ENCODE assay signal across 8 mouse cellular contexts in genomic region chr7:143460217-143460834, GRCm38 (mm10). TPM values are rescaled to one million over a fixed set of nuclear protein-coding genes. Genes with fewer than 3 reads are reported as not detected.
DNase-seq lines count a peak whose midpoint lies in the region; ATAC-seq and TF ChIP-seq lines count a peak whose summit lies in the region.

No protein-coding gene starts in this region.

- WGBS in embryonic facial prominence, embryonic 15.5 days = 39% methylated on average over 60 of the region's 60 CpGs
- 35% methylated on average over 54 of the region's 60 CpGs for WGBS in intestine, embryonic 14.5 days
- 42% methylated on average over 59 of the region's 60 CpGs for WGBS in midbrain, postnatal 0 days

- no peaks in the 10 kb centered on the region for H3K36me3 ChIP-seq in embryonic facial prominence, embryonic 15.5 days
- H3K36me3 ChIP-seq in intestine, embryonic 14.5 days (ENCODE audit: control insufficient read depth, insufficient read depth, low read length) = peaks cover 4% of the 10 kb centered on the region; the same call in 1 of the 2 replicates
- no peaks in the 10 kb centered on the region for H3K36me3 ChIP-seq in midbrain, postnatal 0 days (ENCODE audit: insufficient read depth, low read length)

- ATAC-seq in embryonic facial prominence, embryonic 15.5 days (ENCODE audit: insufficient number of reproducible peaks, low FRiP score, low TSS enrichment, low read depth) = no peak
- ATAC-seq in intestine, embryonic 14.5 days (replicated peaks; ENCODE audit: low FRiP score, low TSS enrichment, low read depth) = no peak
- ATAC-seq in midbrain, postnatal 0 days (ENCODE audit: low FRiP score) = no peak

- H3K9me3 ChIP-seq in embryonic facial prominence, embryonic 15.5 days (replicated peaks) = peaks cover 20% of the 10 kb centered on the region
- H3K9me3 ChIP-seq in intestine, embryonic 14.5 days (ENCODE audit: control insufficient read depth, low read length) = peaks cover 20% of the 10 kb centered on the region
- H3K9me3 ChIP-seq in midbrain, postnatal 0 days (ENCODE audit: low read length) = peaks cover 8% of the 10 kb centered on the region; the same call in 1 of the 2 replicates

- H3K27me3 ChIP-seq in embryonic facial prominence, embryonic 15.5 days = no peaks in the 10 kb centered on the region
- no peaks in the 10 kb centered on the region for H3K27me3 ChIP-seq in intestine, embryonic 14.5 days (replicated peaks; ENCODE audit: control insufficient read depth, insufficient read depth, low read length)
- no peaks in the 10 kb centered on the region for H3K27me3 ChIP-seq in midbrain, postnatal 0 days (ENCODE audit: insufficient read depth, low read length)

- no peak; the same call in 1 of the 2 replicates for TF ChIP-seq CTCF in left cerebral cortex, adult 2 months (IDR thresholded peaks at IDR 0.05)
- TF ChIP-seq CTCF in midbrain, postnatal 0 days (IDR thresholded peaks at IDR 0.05) = no peak

- no peak overlapping the region for H3K27ac ChIP-seq in left cerebral cortex, adult 2 months
- H3K27ac ChIP-seq in embryonic facial prominence, embryonic 15.5 days (replicated peaks) = peak overlapping the region; percentile 81
- H3K27ac ChIP-seq in intestine, embryonic 14.5 days (ENCODE audit: low read depth) = peak overlapping the region; percentile 58
- no peak overlapping the region for H3K27ac ChIP-seq in midbrain, postnatal 0 days (ENCODE audit: low read depth, low read length)

- H3K4me2 ChIP-seq in embryonic facial prominence, embryonic 15.5 days (replicated peaks) = peak overlapping the region; percentile 51
- peak overlapping the region; percentile 56 for H3K4me2 ChIP-seq in intestine, embryonic 14.5 days (ENCODE audit: low read length)
- peak overlapping the region; percentile 56 for H3K4me2 ChIP-seq in midbrain, postnatal 0 days (ENCODE audit: low read depth, low read length, poor library complexity, severe bottlenecking)

- intact Hi-C loops in left cerebral cortex, adult 2 months (cut with DNase I) = loop anchor here (5.0 to 10.0 kb wide), 3 partner anchors 158 to 566 kb away; partner anchors contain the start of gene Tspan32
- intact Hi-C loops in left cerebral cortex, postnatal 10 days (cut with DNase I) = loop anchor here (5.0 kb wide), 1 partner anchor 163 kb away; no protein-coding TSS in a partner anchor

- H3K4me3 ChIP-seq in left cerebral cortex, adult 2 months = peak overlapping the region; percentile 40
- H3K4me3 ChIP-seq in embryonic facial prominence, embryonic 15.5 days (replicated peaks) = peak overlapping the region; percentile 55
- H3K4me3 ChIP-seq in intestine, embryonic 14.5 days (ENCODE audit: low read depth, low read length) = peak overlapping the region; percentile 46
- peak overlapping the region; percentile 44 for H3K4me3 ChIP-seq in midbrain, postnatal 0 days (ENCODE audit: low read depth, low read length)

- peaks cover 35% of the 10 kb centered on the region for H3K4me1 ChIP-seq in embryonic facial prominence, embryonic 15.5 days
- peaks cover 22% of the 10 kb centered on the region for H3K4me1 ChIP-seq in intestine, embryonic 14.5 days (replicated peaks; ENCODE audit: control insufficient read depth, insufficient read depth, low read length)
- no peaks in the 10 kb centered on the region for H3K4me1 ChIP-seq in midbrain, postnatal 0 days (ENCODE audit: insufficient read depth, low read length)

- H3K9ac ChIP-seq in embryonic facial prominence, embryonic 15.5 days = peak overlapping the region; percentile 50
- peak overlapping the region; percentile 60 for H3K9ac ChIP-seq in intestine, embryonic 14.5 days (ENCODE audit: low read length)
- H3K9ac ChIP-seq in midbrain, postnatal 0 days (replicated peaks; ENCODE audit: low read length, poor library complexity, severe bottlenecking) = peak overlapping the region; percentile 44; the same call in 1 of the 2 replicates

- DNase-seq in left cerebral cortex, adult 2 months (ENCODE audit: extremely low spot score in 1 of 2, low spot score in 2 of 2) = no peak
- DNase-seq in left cerebral cortex, postnatal 10 days (ENCODE audit: extremely low spot score in 1 of 2, low spot score in 2 of 2) = no peak
- DNase-seq in intestine, embryonic 14.5 days (ENCODE audit: low spot score) = no peak
- DNase-seq in midbrain, postnatal 0 days (ENCODE audit: low spot score) = no peak
- DNase-seq in retina, postnatal 1 day = no peak
- DNase-seq in frontal cortex, adult 2 months (ENCODE audit: extremely low spot score in 1 of 2, low spot score in 1 of 2) = no peak
- no peak for DNase-seq in spleen, postnatal 14 days (ENCODE audit: low spot score in 2 of 2)

RNA-seq across cellular contexts. Expression of gene Cdkn1c, which starts 0.5 kb away (rescaled TPM):
- 10 to 100 TPM; 10.3 to 10.7 TPM for total RNA-seq in left cerebral cortex, adult 2 months (2021)
- 10 to 100 TPM; 14.2 to 15.1 TPM for total RNA-seq in left cerebral cortex, postnatal 10 days (2021)
- polyA plus RNA-seq in embryonic facial prominence, embryonic 15.5 days (2015; fragmentation: Nextera tagmentation; extraction: Ambion mirVana) = 1,694 and 1,933 TPM in 2 replicates
- 639 and 672 TPM in 2 replicates for polyA plus RNA-seq in intestine, embryonic 14.5 days (2014; fragmentation: Nextera tagmentation; extraction: Ambion mirVana)
- 107 and 131 TPM in 2 replicates for total RNA-seq in midbrain, postnatal 0 days (2014; rRNA removed)
- polyA plus RNA-seq in midbrain, postnatal 0 days (2015; fragmentation: Nextera tagmentation; extraction: Ambion mirVana) = 111 and 115 TPM in 2 replicates
- polyA plus RNA-seq in frontal cortex, adult 2 months (2012; rRNA removed) = 9.1 and 10.3 TPM in 2 replicates

RNA-seq across cellular contexts. Expression of gene Slc22a18, which starts 13.2 kb away (rescaled TPM):
- total RNA-seq in left cerebral cortex, adult 2 months (2021) = under 1 TPM; 0.58 to 0.81 TPM
- total RNA-seq in left cerebral cortex, postnatal 10 days (2021) = under 1 TPM; 0.24 to 0.61 TPM
- 3.6 and 4.0 TPM in 2 replicates for polyA plus RNA-seq in embryonic facial prominence, embryonic 15.5 days (2015; fragmentation: Nextera tagmentation; extraction: Ambion mirVana)
- polyA plus RNA-seq in intestine, embryonic 14.5 days (2014; fragmentation: Nextera tagmentation; extraction: Ambion mirVana) = 6.8 and 8.7 TPM in 2 replicates
- 0.33 and 0.47 TPM in 2 replicates for total RNA-seq in midbrain, postnatal 0 days (2014; rRNA removed)
- 0.71 and 0.86 TPM in 2 replicates for polyA plus RNA-seq in midbrain, postnatal 0 days (2015; fragmentation: Nextera tagmentation; extraction: Ambion mirVana)
- polyA plus RNA-seq in frontal cortex, adult 2 months (2012; rRNA removed) = 0.74 and 1.1 TPM in 2 replicates

RNA-seq across cellular contexts. Expression of gene Phlda2, which starts 42.6 kb away (rescaled TPM):
- total RNA-seq in left cerebral cortex, adult 2 months (2021) = not detected
- not detected for total RNA-seq in left cerebral cortex, postnatal 10 days (2021)
- 6.3 and 8.8 TPM in 2 replicates for polyA plus RNA-seq in embryonic facial prominence, embryonic 15.5 days (2015; fragmentation: Nextera tagmentation; extraction: Ambion mirVana)
- 9.2 and 15.3 TPM in 2 replicates for polyA plus RNA-seq in intestine, embryonic 14.5 days (2014; fragmentation: Nextera tagmentation; extraction: Ambion mirVana)
- 10.0 TPM in 1 of 2 replicates, not detected in the other for total RNA-seq in midbrain, postnatal 0 days (2014; rRNA removed)
- polyA plus RNA-seq in midbrain, postnatal 0 days (2015; fragmentation: Nextera tagmentation; extraction: Ambion mirVana) = 0.51 TPM in 1 of 2 replicates, not detected in the other
- 0.86 and 1.3 TPM in 2 replicates for polyA plus RNA-seq in frontal cortex, adult 2 months (2012; rRNA removed)

Comparison
In these comparisons a context has a peak if more than half of its experiments do, and no peak if none do; other contexts are left out.
1. H3K27ac ChIP-seq: peak in embryonic facial prominence, embryonic 15.5 days (single experiment) and intestine, embryonic 14.5 days (single experiment); none in left cerebral cortex, adult 2 months (single experiment) and midbrain, postnatal 0 days (single experiment).
2. Peak in every context shown above with its lines, with median percentiles within 50 percentile points of each other: H3K4me3 ChIP-seq, H3K4me2 ChIP-seq and H3K9ac ChIP-seq.